Mouse (Mus musculus): ENCODE results near the gene Cox7b.

- no peak for TF ChIP-seq POLR2A (IDR thresholded peaks at IDR 0.05; ENCODE audit: low read depth, low read length)
- TF ChIP-seq CTCF (conservative IDR thresholded peaks at IDR 0.05; ENCODE audit: insufficient read depth, insufficient read length, low read depth, low read length) = no peak
Observed at GRCm38 (mm10) chrX:106045928-106046327, 30.4 kb downstream of the Cox7b start.

Measured in kidney, adult 2 months (tissue).